Mouse (Mus musculus) T-cell, adult 2 months (primary cell): ENCODE results near the gene Adam15.

Experiments used
- DNase-seq: peaks from one replicate; pipeline ENCODE4 v3.0.0; 2022; ENCODE audit warnings: low spot score

Gene Adam15

DNA sequence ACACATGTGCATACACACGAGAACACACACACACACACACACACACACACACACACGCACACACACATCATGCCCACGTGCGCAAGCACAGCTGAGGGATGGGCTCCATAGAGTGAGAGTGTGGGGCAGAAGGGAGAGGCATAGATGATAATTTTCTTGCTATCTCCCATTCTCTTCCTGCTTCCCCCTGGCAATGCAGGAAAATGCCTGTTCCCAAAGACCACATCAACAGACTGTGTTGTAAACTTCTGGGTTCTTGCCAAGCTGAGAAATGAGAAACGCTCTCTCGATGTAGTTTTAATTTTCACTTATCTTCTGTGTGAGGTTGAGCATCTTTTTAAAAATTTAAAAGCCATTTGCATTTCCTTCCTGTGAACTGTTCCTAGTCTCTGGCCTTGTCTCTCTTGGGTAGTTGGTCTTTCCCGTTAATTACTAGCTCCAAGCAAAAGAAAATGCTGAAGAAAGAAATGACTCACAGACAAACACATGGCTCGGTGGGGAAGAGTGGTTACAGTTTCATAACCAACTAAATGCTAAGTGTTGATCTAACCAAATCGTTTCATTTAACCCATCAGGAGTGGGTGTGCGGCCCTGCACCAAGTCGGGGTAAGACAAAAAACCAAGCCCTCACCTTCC is 52.9 kb downstream of the Adam15 start:
- no peak for DNase-seq

DNA sequence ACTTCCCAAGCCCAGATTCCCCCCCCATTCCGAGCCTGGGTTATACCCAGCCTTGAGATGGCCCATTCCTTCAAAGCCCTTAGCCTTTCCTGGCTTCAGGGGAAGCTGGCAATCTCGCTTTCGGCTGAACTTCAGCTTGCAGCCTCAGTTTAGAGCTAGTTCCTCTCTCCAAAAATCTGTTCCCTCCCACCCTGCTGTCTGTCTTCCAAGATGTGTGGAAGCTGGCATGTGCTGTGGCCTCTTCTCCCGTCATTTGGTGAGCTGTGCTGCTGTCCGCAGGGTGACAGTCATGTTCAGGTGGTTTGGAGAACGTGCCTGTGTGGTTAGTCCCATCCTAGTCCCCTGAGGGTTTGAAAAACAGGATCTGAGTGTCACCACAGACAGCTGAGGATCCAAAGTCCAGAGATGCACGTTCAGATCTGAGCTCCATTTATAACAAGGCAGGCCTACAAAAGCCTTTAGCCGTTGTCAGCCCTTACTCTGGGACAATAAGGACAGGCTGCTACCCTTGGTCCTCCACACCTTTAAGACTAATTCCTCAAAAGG is 54.0 kb downstream of the Adam15 start:
- no peak for DNase-seq

DNA sequence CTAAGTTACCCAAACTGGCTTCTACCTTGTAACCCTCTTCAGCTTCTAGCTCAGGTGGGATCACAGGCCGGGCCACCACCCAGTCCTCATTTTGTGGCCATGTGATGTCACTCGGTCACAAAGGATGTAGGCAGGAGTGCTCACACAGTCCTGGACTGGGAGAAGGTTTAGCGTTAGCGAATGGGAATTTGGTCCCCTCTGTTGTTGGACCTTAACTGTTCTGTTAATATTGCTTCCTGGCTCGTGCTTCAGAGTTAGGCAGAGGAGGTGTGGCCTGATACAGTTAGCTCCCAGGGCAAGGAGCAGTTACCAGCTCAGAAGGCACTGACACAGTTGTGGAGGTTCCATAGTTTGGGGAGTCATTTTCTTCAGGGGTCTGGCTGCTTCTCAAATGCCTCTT is 55.6 kb downstream of the Adam15 start:
- no peak for DNase-seq

GRCm38 (mm10) chr3:89293247-89293918 is 56.4 kb downstream of the Adam15 start:
- no peak for DNase-seq

GRCm38 (mm10) chr3:89292303-89292702 is 57.5 kb downstream of the Adam15 start:
- no peak for DNase-seq

DNA sequence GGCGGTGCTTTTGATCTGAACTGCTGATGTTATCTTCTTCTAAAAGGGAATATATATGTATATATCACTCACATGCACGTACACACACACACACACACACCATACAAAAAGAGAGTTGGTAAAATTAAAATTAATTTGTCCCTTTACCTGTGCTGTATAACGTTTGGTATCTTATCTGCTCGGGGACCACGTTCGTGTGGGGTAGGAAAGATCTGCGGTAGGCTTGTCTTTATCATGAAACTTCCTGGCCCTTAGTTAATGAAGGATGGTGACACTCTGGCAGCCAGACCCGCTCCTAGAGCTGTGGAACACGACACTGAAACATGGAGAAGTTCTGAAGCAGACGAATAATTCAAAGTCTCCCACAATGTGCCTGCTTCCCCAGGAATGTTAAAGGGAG is 57.9 kb downstream of the Adam15 start:
- DNase-seq: no peak
